Mouse (Mus musculus) hindbrain, postnatal 0 days (tissue): Measurements from ENCODE around the gene Gm21149. TPM values are rescaled to one million over a fixed set of nuclear protein-coding genes. Genes with fewer than 3 reads are reported as not detected.
"Not testable (repeated sequence)": the region's sequence is repeated elsewhere in the genome, so short reads cannot be mapped to it uniquely, and the experiment has no call there.

Source experiments
- ATAC-seq: fragments of 200-750 bp; cut with Nextera tagmentation; 2 replicates; pipeline ENCODE4 v1.8.0; 2017; ENCODE audit warnings: mild to moderate bottlenecking, moderate TSS enrichment, moderate library complexity
- DNase-seq: peaks from one replicate; pipeline ENCODE4 v3.0.0-alpha.2; 2015; ENCODE audit warnings: low spot score
- H3K27ac ChIP-seq: fragments of 300-500 bp; sonication (generic); 2 replicates; pipeline ENCODE4 v1.5.1; 2014; ENCODE audit warnings: mild to moderate bottlenecking
- H3K27me3 ChIP-seq: fragments of 300-500 bp; sonication (generic); 2 replicates; pipeline ENCODE4 v1.6.1; 2014; ENCODE audit warnings: low read length, mixed read lengths; ENCODE audit not compliant: insufficient read depth
- H3K36me3 ChIP-seq: fragments of 300-500 bp; sonication (generic); 2 replicates; pipeline ENCODE4 v1.6.1; 2014; ENCODE audit warnings: low read length, mixed read lengths; ENCODE audit not compliant: insufficient read depth
- H3K4me1 ChIP-seq: fragments of 300-500 bp; sonication (generic); 2 replicates; pipeline ENCODE4 v1.6.1; 2014; ENCODE audit warnings: antibody characterized with exemption, low read length, mixed read lengths; ENCODE audit not compliant: insufficient read depth
- H3K4me2 ChIP-seq: fragments of 300-500 bp; sonication (generic); 2 replicates; pipeline ENCODE4 v1.6.1; 2014; ENCODE audit warnings: low read depth, mild to moderate bottlenecking, low read length, moderate library complexity, mixed read lengths
- H3K4me3 ChIP-seq: fragments of 300-500 bp; sonication (generic); 2 replicates; pipeline ENCODE4 v1.5.1; 2014; ENCODE audit warnings: low read length
- H3K9ac ChIP-seq: fragments of 300-500 bp; sonication (generic); replicated peaks from 2 replicates; pipeline ENCODE4 v1.6.1; 2014; ENCODE audit warnings: mild to moderate bottlenecking, low read length, moderate library complexity, mixed read lengths
- H3K9me3 ChIP-seq: fragments of 300-500 bp; sonication (generic); 2 replicates; pipeline ENCODE4 v1.6.1; 2016; ENCODE audit warnings: low read length, mixed read lengths
- CTCF ChIP-seq: IDR thresholded peaks from 2 replicates; pipeline ENCODE4 v1.5.1; 2016; ENCODE audit warnings: antibody characterized with exemption, control low read depth, low read depth
- WGBS: fragments of 180-500 bp; shearing (Covaris S2); extraction: QIAGEN DNeasy Blood & Tissue Kit; methylation state at CpG from one replicate; pipeline ENCODE4 v1.1.7; 2014; 5-methylcytosine and 5-hydroxymethylcytosine counted together
- polyA plus RNA-seq: library from polyadenylated mRNA; unstranded; fragments of >200 nt; fragmentation: Nextera tagmentation; extraction: Ambion mirVana; gene quantifications from 2 replicates; pipeline ENCODE4 v1.2.1, GENCODE M21; 2015
- total RNA-seq: library from RNA; depleted of rRNA; stranded (reverse); fragments of >200 nt; gene quantifications from 2 replicates; pipeline ENCODE4 v1.2.3, GENCODE M21; 2014; rRNA removed

Gene Gm21149
- total and polyA plus RNA-seq, 2 experiments from 2014 or later, result not detected

DNA sequence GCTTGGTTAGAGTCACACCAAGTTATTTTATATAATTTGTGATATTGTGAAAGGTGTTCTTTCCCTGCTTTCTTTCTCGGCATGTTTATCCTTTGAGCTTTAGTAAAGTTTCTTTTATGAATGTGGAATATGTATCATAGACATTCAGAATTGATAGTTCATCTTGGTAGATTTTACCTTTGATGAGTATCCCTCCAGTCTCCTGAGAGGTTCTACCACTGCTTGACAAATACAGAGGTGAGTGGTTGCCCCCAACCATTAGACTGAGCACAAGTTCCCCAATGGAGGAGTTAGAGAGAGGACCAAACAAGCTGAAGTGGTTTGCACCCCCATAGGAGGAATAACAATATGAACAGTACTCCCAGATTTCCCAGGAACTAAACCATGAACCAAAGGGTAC is 6.2 kb downstream of the Gm21149 start:
- 69% methylated on average over 1 of the region's 1 CpGs for WGBS
- not testable (repeated sequence) for H3K9me3 ChIP-seq, H3K27me3 ChIP-seq, H3K4me2 ChIP-seq, H3K4me1 ChIP-seq, ATAC-seq, H3K27ac ChIP-seq, H3K4me3 ChIP-seq, H3K9ac ChIP-seq, H3K36me3 ChIP-seq, DNase-seq

DNA sequence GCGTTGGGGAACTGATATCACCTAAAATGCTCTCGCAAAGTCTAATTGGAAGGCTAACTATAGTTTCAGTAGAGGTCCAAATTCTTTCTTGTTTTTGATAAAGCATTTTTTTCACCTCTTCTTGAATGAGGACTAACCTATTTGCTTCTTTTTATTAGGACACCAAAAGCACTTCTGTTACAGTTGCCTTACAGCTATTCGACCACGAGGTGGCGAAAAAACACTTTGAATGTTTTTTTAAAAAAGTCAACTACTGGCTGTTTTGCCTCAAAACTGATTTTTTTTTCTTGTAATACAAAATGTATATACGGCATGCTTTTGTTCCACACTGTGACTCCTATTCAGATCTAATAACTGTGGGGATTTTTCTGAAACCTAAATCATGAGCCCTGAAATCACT is 8.6 kb downstream of the Gm21149 start:
- WGBS, result 62% methylated on average over 6 of the region's 6 CpGs
- peak; percentile 57 for DNase-seq
- not testable (repeated sequence) for H3K4me3 ChIP-seq, H3K27me3 ChIP-seq, H3K4me1 ChIP-seq, H3K9ac ChIP-seq, ATAC-seq, H3K4me2 ChIP-seq, H3K36me3 ChIP-seq, H3K27ac ChIP-seq
- H3K9me3 ChIP-seq, result peaks cover 16% of the 10 kb centered on the region
- TF ChIP-seq CTCF, result peak; percentile 37

DNA sequence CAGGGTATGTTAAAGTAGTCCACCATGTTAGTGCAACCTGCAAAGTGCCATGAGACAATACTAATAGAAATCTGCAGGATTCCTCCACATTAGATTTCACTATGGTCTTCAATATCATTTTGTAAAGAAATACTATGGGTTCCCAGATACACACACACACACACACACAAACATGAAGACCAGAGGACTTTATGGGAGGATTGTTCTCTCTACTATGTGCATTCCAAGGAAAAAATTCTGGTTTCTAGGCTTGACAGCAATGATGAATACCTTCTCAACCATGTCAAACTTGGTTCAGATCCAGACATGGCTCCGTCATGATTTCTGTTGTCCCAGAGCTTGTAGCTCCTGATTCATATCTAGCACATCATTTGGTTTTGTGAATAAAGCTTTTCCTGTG is 10.1 kb downstream of the Gm21149 start:
- H3K9ac ChIP-seq, H3K4me3 ChIP-seq, ATAC-seq, H3K4me1 ChIP-seq, H3K4me2 ChIP-seq, H3K36me3 ChIP-seq, H3K27me3 ChIP-seq, DNase-seq, H3K27ac ChIP-seq: not testable (repeated sequence)
- 57% methylated on average over 1 of the region's 1 CpGs for WGBS
- peaks cover 21% of the 10 kb centered on the region for H3K9me3 ChIP-seq

- not testable (repeated sequence) for H3K27me3 ChIP-seq, DNase-seq, ATAC-seq, H3K4me3 ChIP-seq, H3K36me3 ChIP-seq, H3K27ac ChIP-seq, H3K9ac ChIP-seq, H3K4me1 ChIP-seq, H3K4me2 ChIP-seq
- H3K9me3 ChIP-seq, result peaks cover 32% of the 10 kb centered on the region
- WGBS, result 25% methylated on average over 1 of the region's 2 CpGs
These were observed 12.8 kb downstream of the Gm21149 start for GRCm38 (mm10) chr5:15463561-15463960.

DNA sequence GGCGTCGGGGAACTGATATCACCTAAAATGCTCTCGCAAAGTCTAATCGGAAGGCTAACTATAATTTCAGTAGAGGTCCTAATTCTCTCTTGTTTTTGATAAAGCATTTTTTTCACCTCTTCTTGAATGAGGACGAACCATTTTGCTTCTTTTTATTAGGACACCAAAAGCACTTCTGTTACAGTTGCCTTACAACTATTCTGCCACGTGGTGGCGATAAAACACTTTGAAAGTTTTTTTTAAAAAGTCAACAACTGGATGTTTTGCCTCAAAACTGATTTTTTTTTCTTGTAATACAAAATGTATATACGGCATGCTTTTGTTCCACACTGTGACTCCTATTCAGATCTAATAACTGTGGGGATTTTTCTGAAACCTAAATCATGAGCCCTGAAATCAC is 14.7 kb downstream of the Gm21149 start:
- peaks cover 33% of the 10 kb centered on the region for H3K9me3 ChIP-seq
- not testable (repeated sequence) for H3K4me2 ChIP-seq, H3K9ac ChIP-seq, H3K27ac ChIP-seq, H3K36me3 ChIP-seq, H3K4me1 ChIP-seq, H3K27me3 ChIP-seq, ATAC-seq, H3K4me3 ChIP-seq
- 0 out of 2 replicates have a peak, but pooled peaks have one; percentile 32 for TF ChIP-seq CTCF
- peak; percentile 42 for DNase-seq
- WGBS, result 59% methylated on average over 8 of the region's 8 CpGs

- peaks cover 22% of the 10 kb centered on the region for H3K9me3 ChIP-seq
- not testable (repeated sequence) for ATAC-seq, H3K27ac ChIP-seq, H3K27me3 ChIP-seq, DNase-seq, H3K4me1 ChIP-seq, H3K9ac ChIP-seq, H3K4me3 ChIP-seq, H3K4me2 ChIP-seq, H3K36me3 ChIP-seq
- 81% methylated on average over 3 of the region's 5 CpGs for WGBS
These were observed 18.3 kb downstream of the Gm21149 start for GRCm38 (mm10) chr5:15457865-15458571.

Other genes starting within 250 kb of the Gm21149 start
- not detected in 2 replicates for gene Gm21190, start 52.7 kb upstream of the Gm21149 start, total RNA-seq
- not detected in 2 replicates for gene Gm21190, start 52.7 kb upstream of the Gm21149 start, polyA plus RNA-seq
- not detected in 2 replicates for gene Gm21083, start 100.8 kb upstream of the Gm21149 start, total RNA-seq
- not detected in 2 replicates for gene Gm21083, start 100.8 kb upstream of the Gm21149 start, polyA plus RNA-seq
- not detected in 2 replicates for gene Speer4d, start 142.5 kb upstream of the Gm21149 start, total RNA-seq
- not detected in 2 replicates for gene Speer4d, start 142.5 kb upstream of the Gm21149 start, polyA plus RNA-seq
- gene 4930572O03Rik, start 180.5 kb upstream of the Gm21149 start, total RNA-seq, result not detected in 2 replicates
- not detected in 2 replicates for gene 4930572O03Rik, start 180.5 kb upstream of the Gm21149 start, polyA plus RNA-seq
- gene Speer4c, start 237.7 kb upstream of the Gm21149 start, total RNA-seq, result not detected in 2 replicates
- not detected in 2 replicates for gene Speer4c, start 237.7 kb upstream of the Gm21149 start, polyA plus RNA-seq